Mouse (Mus musculus): Measurements from ENCODE around the gene Amer1. TPM values are rescaled to one million over a fixed set of nuclear protein-coding genes. Genes with fewer than 3 reads are reported as not detected.

Amer1 gene
- polyA plus RNA-seq, 1 experiment from 2014 or later: 10.4 TPM

Other genes starting within 250 kb of the Amer1 start
- 15.7 and 20.0 TPM in 2 replicates for gene Arhgef9, start 248.0 kb downstream of the Amer1 start, polyA plus RNA-seq (2016; fragmentation: Nextera tagmentation; extraction: Ambion mirVana)
- gene Asb12, start 113.1 kb upstream of the Amer1 start, polyA plus RNA-seq (2016; fragmentation: Nextera tagmentation; extraction: Ambion mirVana): not detected in 2 replicates
- not detected in 2 replicates for gene Pfn5, start 113.2 kb upstream of the Amer1 start, polyA plus RNA-seq (2016; fragmentation: Nextera tagmentation; extraction: Ambion mirVana)
- 33.6 and 42.8 TPM in 2 replicates for gene Zc4h2, start 213.6 kb upstream of the Amer1 start, polyA plus RNA-seq (2016; fragmentation: Nextera tagmentation; extraction: Ambion mirVana)